Mouse (Mus musculus) left cerebral cortex, postnatal 25 days (tissue): ENCODE data around the gene Gng7. TPM values are rescaled to one million over a fixed set of nuclear protein-coding genes. Genes with fewer than 3 reads are reported as not detected.
A peak's percentile ranks its signal among the peaks of the same experiment; 100 is the strongest.

Experiments
- DNase-seq, 2 experiments: peaks; one replicate each; pipeline ENCODE4 v3.0.0; 2022; ENCODE audit warnings: low spot score in 2 of 2, mixed read lengths in 1 of 2
- intact Hi-C: fragments of 180-260 bp; cut with DNase I; formaldehyde crosslinking; loops from one replicate; pipeline ENCODE4 v1.15.1; 2025
- total RNA-seq, 2 experiments: library from RNA; stranded (reverse); gene quantifications; 2 replicates each; pipeline ENCODE4 v1.2.3; 2021

The Gng7 gene
- total RNA-seq, 2 experiments from 2014 or later, result 83.8 to 196 TPM

GRCm38 (mm10) chr10:81027331-81027730 lies 12.6 kb upstream of the Gng7 start:
- intact Hi-C loops, result no loop called here
- DNase-seq, result peak; percentile 38 to 67

DNA sequence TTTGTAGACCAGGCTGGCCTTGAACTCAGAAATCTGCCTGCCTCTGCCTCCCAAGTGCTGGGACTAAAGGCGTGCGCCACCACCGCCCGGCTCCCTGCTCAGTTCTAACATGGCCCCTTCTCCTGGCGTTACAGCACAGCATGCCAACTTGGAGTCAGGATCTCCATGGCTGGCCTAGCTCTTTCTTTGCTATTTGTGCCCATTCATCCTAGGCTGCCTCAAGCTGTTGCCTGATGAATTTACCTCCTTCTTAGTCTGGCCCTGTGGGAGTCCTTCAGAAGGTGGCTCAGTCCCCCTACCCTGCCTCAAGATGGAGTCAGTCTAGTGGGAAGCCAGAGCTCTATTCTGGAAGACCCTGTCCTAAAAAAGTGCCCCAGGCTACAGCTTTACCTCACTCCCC lies 12.1 kb upstream of the Gng7 start:
- intact Hi-C loops, result no loop called here
- DNase-seq, result no peak

DNA sequence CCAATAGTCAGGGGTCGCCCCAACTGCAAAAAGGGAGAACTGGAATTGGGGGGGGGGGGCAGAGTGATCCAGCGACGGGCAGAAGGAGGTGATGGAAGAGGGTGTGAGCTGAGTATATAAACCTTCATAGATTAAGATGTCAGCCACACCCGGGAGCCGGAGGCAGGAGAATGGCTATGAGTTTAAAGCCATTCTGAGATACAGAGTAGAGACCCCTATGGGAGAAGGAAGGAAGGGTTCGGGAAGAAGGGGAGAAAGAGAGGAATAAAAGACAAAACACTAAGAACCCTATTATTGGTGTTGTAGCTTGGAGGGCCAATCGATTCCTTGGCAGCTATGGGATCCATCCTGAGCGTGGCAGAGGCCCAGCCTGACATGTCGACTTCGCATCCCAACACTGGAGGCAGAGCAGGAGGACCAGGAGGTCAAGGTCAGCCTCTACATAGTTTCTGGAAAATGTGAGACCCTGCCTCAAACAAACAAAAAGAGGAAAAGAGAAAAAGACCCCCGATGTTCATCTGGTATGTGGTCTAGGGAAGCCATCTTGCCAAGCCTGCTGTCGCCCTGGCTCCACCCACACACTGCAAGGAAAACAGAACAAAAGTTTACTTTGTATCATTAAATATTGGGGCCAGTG lies 11.0 kb upstream of the Gng7 start, which contains the start of gene Diras1:
TSS of gene Diras1 (minus strand) at position 24 of the 637 bp plus-strand sequence.
- no peak for DNase-seq
- intact Hi-C loops, result no loop called here

DNA sequence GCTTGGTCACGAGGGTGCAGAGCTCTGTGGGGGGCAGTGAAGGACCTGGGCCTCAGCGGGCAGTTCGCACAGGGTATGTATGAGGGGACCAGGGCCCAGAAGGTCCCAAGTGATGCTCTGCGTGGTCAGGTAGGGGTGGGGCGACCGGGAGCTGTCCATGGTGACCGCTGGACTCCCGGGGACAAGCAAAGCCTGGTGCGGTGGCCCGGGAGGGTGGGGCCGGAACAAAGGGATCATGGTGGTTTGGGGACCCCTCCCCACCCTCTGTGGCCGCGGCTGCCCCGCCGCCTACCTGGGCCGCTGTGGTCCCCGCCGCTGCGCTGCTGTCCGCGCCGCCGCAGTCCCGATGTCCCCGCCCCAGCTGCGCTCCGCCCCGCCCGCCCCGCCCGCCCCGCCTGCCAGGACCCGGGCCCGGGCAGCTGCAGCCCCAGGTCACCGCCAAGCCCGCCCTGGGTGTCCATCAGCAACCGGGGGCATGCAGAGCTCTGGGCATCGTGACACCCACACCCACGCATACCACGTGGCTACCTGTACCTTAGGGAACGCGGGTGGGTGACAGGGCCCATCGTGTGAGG lies 10.4 kb upstream of the Gng7 start:
- no peak for DNase-seq
- intact Hi-C loops, result no loop called here

- DNase-seq, result no peak
- intact Hi-C loops, result no loop called here
Measured at GRCm38 (mm10) chr10:81024346-81024937, 9.7 kb upstream of the Gng7 start.

GRCm38 (mm10) chr10:81022744-81023143 lies 8.0 kb upstream of the Gng7 start:
- intact Hi-C loops, result no loop called here

GRCm38 (mm10) chr10:81021547-81022110 lies 6.9 kb upstream of the Gng7 start:
- peak in 1 of 2 experiments; percentile 51 for DNase-seq
- intact Hi-C loops, result loop anchor here (2.0 kb wide), 1 partner anchor 21 kb away; no protein-coding TSS in a partner anchor

More at GRCm38 (mm10) chr10:81022744-81023143, 8.0 kb upstream of the Gng7 start:
- no peak for DNase-seq

DNA sequence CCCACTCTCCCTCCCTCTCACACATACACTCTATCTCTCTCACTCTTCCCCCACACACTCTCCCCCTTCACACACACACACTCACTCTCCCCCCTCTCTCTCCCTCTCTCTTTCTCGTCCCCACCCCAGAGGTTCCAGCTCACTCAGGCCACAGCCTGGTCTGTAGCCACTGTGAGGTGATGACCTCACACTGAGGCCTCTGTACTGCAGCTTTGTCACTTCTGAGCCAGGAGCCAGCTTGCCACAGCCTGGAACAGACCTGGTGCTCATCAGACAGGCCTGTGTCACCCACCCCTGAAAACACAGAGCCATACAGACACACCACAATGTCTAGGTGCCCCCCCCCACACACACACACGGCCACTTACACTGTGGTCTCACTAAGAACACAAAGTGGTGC lies 5.5 kb upstream of the Gng7 start:
- intact Hi-C loops, result loop anchor here (2.0 kb wide), 1 partner anchor 19 kb away; no protein-coding TSS in a partner anchor
- DNase-seq, result no peak

GRCm38 (mm10) chr10:81019687-81020086 lies 4.9 kb upstream of the Gng7 start:
- intact Hi-C loops, result loop anchor here (2.0 to 5.0 kb wide), 2 partner anchors 19 to 63 kb away; no protein-coding TSS in a partner anchor
- no peak for DNase-seq

GRCm38 (mm10) chr10:81018326-81018725 lies 3.6 kb upstream of the Gng7 start:
- intact Hi-C loops, result loop anchor here (5.0 kb wide), 1 partner anchor 64 kb away; no protein-coding TSS in a partner anchor
- no peak for DNase-seq

DNA sequence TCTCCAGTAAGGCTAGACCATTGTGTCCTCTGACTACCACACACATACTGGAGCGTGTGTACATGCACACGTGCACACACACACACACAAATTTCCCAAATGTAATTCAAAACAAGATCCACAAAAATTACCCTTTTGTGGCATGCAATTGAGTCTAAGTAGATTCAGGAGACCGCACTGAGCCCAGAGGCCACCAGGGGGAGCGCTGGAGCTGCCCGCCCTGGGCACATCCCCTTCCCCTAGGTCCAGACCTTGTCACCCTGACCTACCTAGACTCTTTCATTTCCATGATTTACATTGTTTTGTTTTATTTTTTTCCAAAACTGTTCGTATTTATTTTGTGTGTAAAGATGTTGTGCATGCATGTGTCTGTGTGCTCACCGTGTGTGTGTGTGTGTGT lies 1.9 kb upstream of the Gng7 start:
- intact Hi-C loops, result loop anchor here (5.0 kb wide), 1 partner anchor 66 kb away; no protein-coding TSS in a partner anchor
- no peak for DNase-seq

DNA sequence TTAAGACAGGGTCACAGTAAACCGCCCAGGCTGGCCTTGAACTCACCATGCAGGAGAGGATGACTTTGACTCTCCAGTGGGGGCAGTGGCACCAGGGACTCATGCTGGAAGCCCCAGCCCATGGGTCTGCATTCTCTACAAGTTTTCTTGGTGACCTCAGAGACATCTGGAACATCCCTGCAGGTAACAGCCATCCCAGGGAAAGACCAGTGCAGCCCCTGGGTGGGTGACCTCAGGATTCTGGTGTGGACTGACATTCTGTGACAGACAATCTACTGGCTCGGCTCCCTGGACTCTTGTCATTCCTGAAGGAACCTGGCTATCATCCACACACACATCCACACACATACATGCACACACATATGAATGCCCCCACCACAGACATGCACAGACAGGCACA lies 921 bp upstream of the Gng7 start:
- DNase-seq, result no peak
- intact Hi-C loops, result loop anchor here (5.0 kb wide), 1 partner anchor 67 kb away; no protein-coding TSS in a partner anchor

DNA sequence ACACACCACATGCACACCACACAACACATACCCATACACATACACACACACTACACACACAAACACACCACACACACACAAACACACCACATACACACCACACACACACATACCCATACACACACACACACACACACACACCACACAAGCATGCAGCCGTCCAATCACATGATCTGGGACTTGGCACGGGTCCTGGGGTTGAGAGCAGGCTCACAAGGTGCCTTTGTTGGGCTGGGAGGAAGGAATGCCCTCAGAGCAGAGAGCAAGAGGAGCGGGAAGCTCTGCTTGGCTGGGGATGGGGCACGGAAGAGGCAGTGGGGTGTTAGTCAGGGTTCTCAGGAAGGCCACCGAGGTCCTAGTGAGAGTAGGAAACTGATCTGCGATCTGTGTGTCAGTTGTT lies 3.9 kb downstream of the Gng7 start:
- intact Hi-C loops, result no loop called here
- no peak for DNase-seq

GRCm38 (mm10) chr10:81007240-81007639 lies 7.5 kb downstream of the Gng7 start:
- no peak for DNase-seq
- intact Hi-C loops, result no loop called here

GRCm38 (mm10) chr10:81006005-81006677 lies 8.6 kb downstream of the Gng7 start:
- peak in 1 of 2 experiments; percentile 92 for DNase-seq
- intact Hi-C loops, result no loop called here

DNA sequence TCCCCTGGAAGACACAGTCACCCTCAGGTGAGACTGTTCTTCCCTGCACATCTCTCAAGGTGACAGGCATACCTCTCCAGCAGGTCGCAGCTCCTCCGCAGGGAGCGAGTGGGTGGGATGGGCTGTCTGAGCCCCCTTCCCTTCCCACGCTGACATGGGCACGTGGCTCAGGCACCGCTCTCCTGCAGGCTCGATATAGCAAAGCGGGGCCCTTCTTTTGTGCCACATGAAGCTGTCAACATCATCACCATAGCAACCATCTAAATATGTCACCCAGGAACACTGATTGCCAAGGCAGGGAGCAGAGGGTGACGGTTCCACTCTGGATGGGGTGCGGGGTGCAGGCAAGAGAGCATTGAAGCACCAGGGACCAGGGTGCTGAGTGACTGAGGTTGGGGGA lies 13.6 kb downstream of the Gng7 start:
- intact Hi-C loops, result loop anchor here (2.0 kb wide), 2 partner anchors 20 to 82 kb away; no protein-coding TSS in a partner anchor
- peak; percentile 67 to 76 for DNase-seq

GRCm38 (mm10) chr10:81000197-81001062 lies 14.3 kb downstream of the Gng7 start:
- no peak for DNase-seq
- intact Hi-C loops, result loop anchor here (2.0 kb wide), 2 partner anchors 20 to 82 kb away; no protein-coding TSS in a partner anchor

DNA sequence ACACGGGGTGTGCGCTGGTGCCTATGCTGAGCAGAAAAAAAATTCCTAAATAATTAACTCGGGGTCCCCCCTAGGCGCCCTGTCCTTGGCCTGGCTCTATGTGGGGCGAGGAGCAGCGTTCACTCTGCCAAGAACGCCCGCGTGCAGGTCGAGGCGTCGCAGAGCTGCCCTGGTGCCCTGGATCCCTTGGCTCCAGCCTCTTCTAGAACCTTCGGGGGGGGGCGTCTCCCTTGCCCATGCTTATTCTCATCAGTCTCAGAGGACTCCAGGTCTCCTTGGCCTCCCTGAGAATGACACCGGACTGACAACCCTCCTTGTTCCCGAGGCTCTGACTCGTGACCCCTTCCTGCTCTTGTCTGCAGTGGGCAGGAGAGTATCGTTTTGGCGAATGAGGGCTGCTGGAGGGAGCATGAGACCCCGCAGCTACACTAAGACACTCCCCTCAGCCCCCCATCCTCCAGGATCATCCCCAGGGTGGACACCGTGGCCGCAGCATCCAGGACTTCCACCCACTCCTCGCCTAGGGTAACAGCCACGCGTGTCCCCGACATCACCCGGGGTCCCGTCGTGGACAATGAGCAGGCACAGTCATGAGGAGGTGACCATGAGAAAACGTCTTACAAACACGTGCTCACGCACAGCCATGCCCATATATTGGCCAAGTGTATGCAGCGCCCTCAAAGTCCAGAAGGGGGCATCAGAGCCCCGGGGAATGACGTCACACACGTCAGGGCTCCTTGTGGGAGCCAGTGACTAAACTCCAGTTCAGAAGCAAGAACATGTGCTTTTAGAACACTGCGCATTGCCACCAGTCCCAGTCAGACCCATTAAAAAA lies 15.2 kb downstream of the Gng7 start:
- intact Hi-C loops, result loop anchor here (1.0 to 5.0 kb wide), 5 partner anchors 21 to 242 kb away; partner anchors contain the start of gene Dot1l
- peak; percentile 88 to 94 for DNase-seq
